Mouse (Mus musculus) G1E (cell line): ENCODE data around the gene Fam193b. TPM values are rescaled to one million over a fixed set of nuclear protein-coding genes. Genes with fewer than 3 reads are reported as not detected.

Experiments
- ATAC-seq: 2 replicates; pipeline ENCODE4 v1.8.0; 2016; ENCODE audit warnings: mild to moderate bottlenecking; ENCODE audit not compliant: insufficient number of reproducible peaks, poor library complexity, low FRiP score, severe bottlenecking; ENCODE audit errors: extremely low read depth
- DNase-seq: peaks from one replicate; pipeline ENCODE4 v3.0.0; 2012; ENCODE audit warnings: low spot score
- H3K27me3 ChIP-seq: 2 replicates; pipeline ENCODE4 v1.6.1; 2012; ENCODE audit warnings: mild to moderate bottlenecking, low read length, inconsistent platforms; ENCODE audit not compliant: insufficient read depth
- H3K36me3 ChIP-seq: replicated peaks from 2 replicates; pipeline ENCODE3; 2012; ENCODE audit warnings: mild to moderate bottlenecking, inconsistent platforms
- H3K4me1 ChIP-seq: 2 replicates; pipeline ENCODE4 v1.6.1; 2012; ENCODE audit warnings: low read depth, low read length, inconsistent platforms, mixed read lengths; ENCODE audit not compliant: insufficient read depth
- H3K4me3 ChIP-seq: 2 replicates; pipeline ENCODE4 v1.5.1; 2012; ENCODE audit warnings: low read depth, mild to moderate bottlenecking, inconsistent platforms, low read length, moderate library complexity, mixed read lengths
- H3K9me3 ChIP-seq: replicated peaks from 2 replicates; pipeline ENCODE4 v1.6.1; 2012; ENCODE audit warnings: inconsistent platforms
- CTCF ChIP-seq: IDR thresholded peaks from 2 replicates; pipeline ENCODE4 v1.5.1; 2012; ENCODE audit warnings: low read depth, low read length, inconsistent platforms, mixed read lengths
- GATA1 ChIP-seq: IDR thresholded peaks from 2 replicates; pipeline ENCODE4 v1.6.1; 2012; ENCODE audit warnings: borderline replicate concordance, low read length, inconsistent platforms, mixed read lengths
- GATA2 ChIP-seq: IDR thresholded peaks from 2 replicates; pipeline ENCODE4 v1.6.1; 2012; ENCODE audit warnings: low read depth, low read length, inconsistent platforms, borderline replicate concordance
- POLR2AphosphoS5 ChIP-seq: IDR thresholded peaks from 2 replicates; pipeline ENCODE4 v1.6.1; 2012; ENCODE audit warnings: low read depth, low read length, inconsistent platforms; ENCODE audit not compliant: insufficient replicate concordance
- TAL1 ChIP-seq: conservative IDR thresholded peaks from 2 replicates; pipeline ENCODE4 v1.6.1; 2012; ENCODE audit warnings: low read depth, low read length, inconsistent platforms, mixed read lengths
- polyA plus RNA-seq: library from polyadenylated mRNA; stranded (reverse); fragments of >175 nt; gene quantifications from 2 replicates; pipeline ENCODE4 v1.2.3, GENCODE M21; 2012
- total RNA-seq, 2 experiments: library from RNA; stranded (forward) in 1 of 2; stranded (reverse) in 1 of 2; fragments of 200-1000 nt in 1 of 2; fragments of >200 nt in 1 of 2; fragmentation: Nextera tagmentation in 1 of 2; gene quantifications; 2 replicates each; pipeline ENCODE4 v1.2.3; 2014 to 2017

Fam193b gene
- total and polyA plus RNA-seq, 3 experiments, result 23.3 to 65.4 (median 57.3) TPM

GRCm38 (mm10) chr13:55500575-55500974 lies 70.3 kb downstream of the Fam193b start:
- H3K9me3 ChIP-seq, result no peaks in the 10 kb centered on the region
- ATAC-seq (no peak), DNase-seq (no peak)
- peaks cover 4% of the 10 kb centered on the region; the same call in 1 of the 2 replicates for H3K27me3 ChIP-seq
- peaks cover 2% of the 10 kb centered on the region; the same call in 1 of the 2 replicates for H3K4me1 ChIP-seq
- peaks cover 65% of the 10 kb centered on the region for H3K36me3 ChIP-seq
- TF ChIP-seq POLR2AphosphoS5 (no peak), GATA2 (no peak), GATA1 (no peak), CTCF (no peak), TAL1 (no peak)
- H3K4me3 ChIP-seq, result no peak overlapping the region

- peaks cover 49% of the 10 kb centered on the region for H3K36me3 ChIP-seq
- H3K9me3 ChIP-seq, result no peaks in the 10 kb centered on the region
- no peak for ATAC-seq
Observed at GRCm38 (mm10) chr13:55498906-55499305, 72.0 kb downstream of the Fam193b start.

GRCm38 (mm10) chr13:55496661-55497060 lies 74.3 kb downstream of the Fam193b start:
- no peak for ATAC-seq
- Histone ChIP-seq H3K9me3 (no peaks in the 10 kb centered on the region), H3K27me3 (peaks cover 36% of the 10 kb centered on the region), H3K4me3 (no peak overlapping the region), H3K4me1 (peaks cover 2% of the 10 kb centered on the region; the same call in 1 of the 2 replicates), H3K36me3 (peaks cover 29% of the 10 kb centered on the region)
- TF ChIP-seq TAL1 (no peak), GATA1 (no peak), GATA2 (no peak), POLR2AphosphoS5 (no peak), CTCF (no peak)
- no peak for DNase-seq

More at GRCm38 (mm10) chr13:55498906-55499305, 72.0 kb downstream of the Fam193b start:
- DNase-seq, result no peak
- Histone ChIP-seq H3K4me1 (peaks cover 2% of the 10 kb centered on the region; the same call in 1 of the 2 replicates), H3K4me3 (no peak overlapping the region), H3K27me3 (peaks cover 16% of the 10 kb centered on the region)
- TF ChIP-seq CTCF (no peak), GATA1 (no peak), TAL1 (no peak), GATA2 (no peak), POLR2AphosphoS5 (no peak)

GRCm38 (mm10) chr13:55495702-55496101 lies 75.2 kb downstream of the Fam193b start:
- peaks cover 24% of the 10 kb centered on the region for H3K36me3 ChIP-seq
- no peaks in the 10 kb centered on the region for H3K9me3 ChIP-seq
- H3K4me1 ChIP-seq, result peaks cover 2% of the 10 kb centered on the region; the same call in 1 of the 2 replicates
- ATAC-seq (no peak), DNase-seq (no peak)
- no peak overlapping the region for H3K4me3 ChIP-seq
- H3K27me3 ChIP-seq, result peaks cover 43% of the 10 kb centered on the region
- TF ChIP-seq TAL1 (no peak), GATA2 (no peak), POLR2AphosphoS5 (no peak), CTCF (no peak), GATA1 (no peak)

DNA sequence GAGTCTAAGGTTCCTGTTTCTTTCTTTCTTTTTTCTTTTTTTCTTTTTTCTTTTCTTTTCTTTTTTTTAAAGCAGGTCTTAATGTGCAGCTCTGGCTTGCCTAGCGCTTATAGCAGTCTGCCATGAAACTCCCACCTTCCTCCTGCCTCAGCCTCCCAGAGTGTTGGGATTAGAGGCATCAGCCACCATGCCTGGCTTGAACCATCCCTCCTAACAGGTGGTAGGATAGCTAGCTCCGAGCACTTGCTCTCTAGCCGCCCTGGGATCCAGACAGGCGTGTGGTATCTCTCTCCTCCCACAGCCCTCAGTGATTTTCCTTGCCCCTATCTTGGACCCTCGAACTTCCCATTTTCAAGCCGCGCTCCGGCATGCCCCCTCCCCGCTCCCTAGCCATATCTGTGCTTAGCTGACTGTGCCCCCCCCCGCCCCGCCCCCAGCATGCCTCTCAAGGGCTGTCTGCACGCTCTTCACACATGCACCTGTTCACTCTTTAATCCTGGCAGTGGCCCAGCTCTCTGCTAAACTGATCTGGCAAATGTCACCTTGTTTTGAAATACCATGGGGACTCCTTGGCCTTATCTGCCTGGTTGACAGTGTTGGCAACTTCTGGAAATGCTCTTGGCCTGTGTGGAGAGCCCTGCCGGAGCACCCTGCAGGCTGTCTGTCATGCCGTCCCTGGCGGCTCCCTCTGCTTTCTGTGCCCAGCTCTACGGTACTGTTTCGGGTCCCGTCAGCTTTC lies 75.9 kb downstream of the Fam193b start:
- Histone ChIP-seq H3K9me3 (no peaks in the 10 kb centered on the region), H3K27me3 (peaks cover 43% of the 10 kb centered on the region), H3K36me3 (peaks cover 19% of the 10 kb centered on the region), H3K4me1 (peaks cover 2% of the 10 kb centered on the region; the same call in 1 of the 2 replicates), H3K4me3 (no peak overlapping the region)
- no peak for DNase-seq
- no peak for ATAC-seq
- no peak for TF ChIP-seq GATA2
- no peak for TF ChIP-seq POLR2AphosphoS5
- TF ChIP-seq TAL1, result no peak
- no peak for TF ChIP-seq GATA1
- TF ChIP-seq CTCF, result no peak

DNA sequence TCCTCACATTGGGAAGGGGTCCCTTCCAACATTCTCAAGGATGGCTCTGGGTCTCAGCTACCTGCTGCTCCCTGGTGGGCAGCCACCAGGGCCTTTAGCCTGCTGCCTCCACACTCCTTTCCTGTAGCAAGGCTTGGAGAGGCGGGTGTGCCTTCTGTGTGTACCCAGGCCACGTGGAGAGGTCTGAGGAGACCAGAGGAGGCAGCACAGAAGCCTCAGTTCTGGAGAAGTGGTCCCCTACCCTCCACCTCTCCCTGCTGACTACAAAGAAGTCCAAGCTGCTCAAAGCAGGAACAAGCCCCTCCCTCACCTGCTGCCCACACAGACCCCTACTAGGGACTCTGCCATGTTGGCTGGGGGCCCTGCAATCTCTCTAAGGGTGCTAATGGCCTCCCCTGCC lies 76.7 kb downstream of the Fam193b start:
- ATAC-seq (no peak), DNase-seq (no peak)
- H3K9me3 ChIP-seq, result no peaks in the 10 kb centered on the region
- no peak overlapping the region for H3K4me3 ChIP-seq
- TF ChIP-seq POLR2AphosphoS5 (no peak), GATA1 (no peak), TAL1 (no peak), GATA2 (no peak), CTCF (no peak)
- H3K27me3 ChIP-seq, result peaks cover 48% of the 10 kb centered on the region
- H3K36me3 ChIP-seq, result peaks cover 14% of the 10 kb centered on the region
- peaks cover 2% of the 10 kb centered on the region; the same call in 1 of the 2 replicates for H3K4me1 ChIP-seq

Other genes starting within 250 kb of the Fam193b start
Only the 20 nearest of the 21 such genes appear.
- 0.87 and 33.8 TPM in 2 replicates for gene Mxd3, start 241.3 kb downstream of the Fam193b start, total RNA-seq (2014; fragmentation: Nextera tagmentation)
- 8.3 and 10.8 TPM in 2 replicates for gene Mxd3, start 241.3 kb downstream of the Fam193b start, total RNA-seq (2017)
- 3.8 and 4.7 TPM in 2 replicates for gene Mxd3, start 241.3 kb downstream of the Fam193b start, polyA plus RNA-seq
- 68.4 and 77.7 TPM in 2 replicates for gene Lman2, start 208.3 kb downstream of the Fam193b start, total RNA-seq (2014; fragmentation: Nextera tagmentation)
- 76.9 and 91.1 TPM in 2 replicates for gene Lman2, start 208.3 kb downstream of the Fam193b start, total RNA-seq (2017)
- 41.1 and 124 TPM in 2 replicates for gene Lman2, start 208.3 kb downstream of the Fam193b start, polyA plus RNA-seq
- 2.2 and 6.4 TPM in 2 replicates for gene Rgs14, start 201.4 kb downstream of the Fam193b start, total RNA-seq (2014; fragmentation: Nextera tagmentation)
- 10.0 and 10.1 TPM in 2 replicates for gene Rgs14, start 201.4 kb downstream of the Fam193b start, total RNA-seq (2017)
- 6.0 and 6.6 TPM in 2 replicates for gene Rgs14, start 201.4 kb downstream of the Fam193b start, polyA plus RNA-seq
- gene Slc34a1, start 172.9 kb downstream of the Fam193b start, total RNA-seq (2014; fragmentation: Nextera tagmentation), result not detected in 2 replicates
- 0.06 and 0.93 TPM in 2 replicates for gene Slc34a1, start 172.9 kb downstream of the Fam193b start, total RNA-seq (2017)
- gene Slc34a1, start 172.9 kb downstream of the Fam193b start, polyA plus RNA-seq, result not detected in 2 replicates
- not detected in 2 replicates for gene Pfn3, start 155.9 kb downstream of the Fam193b start, total RNA-seq (2014; fragmentation: Nextera tagmentation)
- not detected in 2 replicates for gene Pfn3, start 155.9 kb downstream of the Fam193b start, total RNA-seq (2017)
- gene Pfn3, start 155.9 kb downstream of the Fam193b start, polyA plus RNA-seq, result not detected in 2 replicates
- not detected in 2 replicates for gene F12, start 144.3 kb downstream of the Fam193b start, total RNA-seq (2014; fragmentation: Nextera tagmentation)
- 0.05 TPM in 1 of 2 replicates, not detected in the other for gene F12, start 144.3 kb downstream of the Fam193b start, total RNA-seq (2017)
- gene F12, start 144.3 kb downstream of the Fam193b start, polyA plus RNA-seq, result not detected in 2 replicates
- 23.0 and 27.5 TPM in 2 replicates for gene Grk6, start 126.0 kb downstream of the Fam193b start, total RNA-seq (2014; fragmentation: Nextera tagmentation)
- 48.9 and 53.9 TPM in 2 replicates for gene Grk6, start 126.0 kb downstream of the Fam193b start, total RNA-seq (2017)
- gene Grk6, start 126.0 kb downstream of the Fam193b start, polyA plus RNA-seq, result 42.6 and 46.0 TPM in 2 replicates
- gene Prr7, start 106.9 kb downstream of the Fam193b start, total RNA-seq (2014; fragmentation: Nextera tagmentation), result 0.53 TPM in 1 of 2 replicates, not detected in the other
- gene Prr7, start 106.9 kb downstream of the Fam193b start, total RNA-seq (2017), result 0.44 and 1.6 TPM in 2 replicates
- 1.6 and 2.7 TPM in 2 replicates for gene Prr7, start 106.9 kb downstream of the Fam193b start, polyA plus RNA-seq
- gene Dbn1, start 83.0 kb downstream of the Fam193b start, total RNA-seq (2014; fragmentation: Nextera tagmentation), result not detected in 2 replicates
- gene Dbn1, start 83.0 kb downstream of the Fam193b start, total RNA-seq (2017), result 0.23 and 0.33 TPM in 2 replicates
- gene Dbn1, start 83.0 kb downstream of the Fam193b start, polyA plus RNA-seq, result 0.25 and 0.30 TPM in 2 replicates
- 19.9 and 20.0 TPM in 2 replicates for gene Pdlim7, start 57.4 kb downstream of the Fam193b start, total RNA-seq (2014; fragmentation: Nextera tagmentation)
- 8.5 and 13.5 TPM in 2 replicates for gene Pdlim7, start 57.4 kb downstream of the Fam193b start, total RNA-seq (2017)
- gene Pdlim7, start 57.4 kb downstream of the Fam193b start, polyA plus RNA-seq, result 52.5 and 61.7 TPM in 2 replicates
- 1.6 and 1.7 TPM in 2 replicates for gene Dok3, start 41.8 kb downstream of the Fam193b start, total RNA-seq (2014; fragmentation: Nextera tagmentation)
- 8.4 and 8.8 TPM in 2 replicates for gene Dok3, start 41.8 kb downstream of the Fam193b start, total RNA-seq (2017)
- gene Dok3, start 41.8 kb downstream of the Fam193b start, polyA plus RNA-seq, result 11.6 and 14.4 TPM in 2 replicates
- 51.5 and 60.8 TPM in 2 replicates for gene Ddx41, start 34.5 kb downstream of the Fam193b start, total RNA-seq (2014; fragmentation: Nextera tagmentation)
- 59.1 and 67.7 TPM in 2 replicates for gene Ddx41, start 34.5 kb downstream of the Fam193b start, total RNA-seq (2017)
- 101 and 104 TPM in 2 replicates for gene Ddx41, start 34.5 kb downstream of the Fam193b start, polyA plus RNA-seq
- 46.5 and 56.7 TPM in 2 replicates for gene Tmed9, start 2.6 kb upstream of the Fam193b start, total RNA-seq (2014; fragmentation: Nextera tagmentation)
- 100 and 102 TPM in 2 replicates for gene Tmed9, start 2.6 kb upstream of the Fam193b start, total RNA-seq (2017)
- 149 and 172 TPM in 2 replicates for gene Tmed9, start 2.6 kb upstream of the Fam193b start, polyA plus RNA-seq
- 7.4 and 10.6 TPM in 2 replicates for gene B4galt7, start 28.8 kb upstream of the Fam193b start, total RNA-seq (2014; fragmentation: Nextera tagmentation)
- gene B4galt7, start 28.8 kb upstream of the Fam193b start, total RNA-seq (2017), result 16.7 and 17.6 TPM in 2 replicates
- 15.2 and 15.4 TPM in 2 replicates for gene B4galt7, start 28.8 kb upstream of the Fam193b start, polyA plus RNA-seq
- gene Caml, start 51.9 kb upstream of the Fam193b start, total RNA-seq (2014; fragmentation: Nextera tagmentation), result 27.2 and 27.4 TPM in 2 replicates
- gene Caml, start 51.9 kb upstream of the Fam193b start, total RNA-seq (2017), result 33.8 and 37.2 TPM in 2 replicates
- 24.5 and 25.2 TPM in 2 replicates for gene Caml, start 51.9 kb upstream of the Fam193b start, polyA plus RNA-seq
- 86.6 and 93.9 TPM in 2 replicates for gene Ddx46, start 63.9 kb upstream of the Fam193b start, total RNA-seq (2014; fragmentation: Nextera tagmentation)
- gene Ddx46, start 63.9 kb upstream of the Fam193b start, total RNA-seq (2017), result 92.4 and 129 TPM in 2 replicates
- 29.9 and 38.6 TPM in 2 replicates for gene Ddx46, start 63.9 kb upstream of the Fam193b start, polyA plus RNA-seq
- 84.0 and 88.9 TPM in 2 replicates for gene B230219D22Rik, start 122.0 kb upstream of the Fam193b start, total RNA-seq (2014; fragmentation: Nextera tagmentation)
- gene B230219D22Rik, start 122.0 kb upstream of the Fam193b start, total RNA-seq (2017), result 58.4 and 64.2 TPM in 2 replicates
- gene B230219D22Rik, start 122.0 kb upstream of the Fam193b start, polyA plus RNA-seq, result 20.3 and 28.2 TPM in 2 replicates
- 14.0 and 15.0 TPM in 2 replicates for gene Txndc15, start 143.5 kb upstream of the Fam193b start, total RNA-seq (2014; fragmentation: Nextera tagmentation)
- gene Txndc15, start 143.5 kb upstream of the Fam193b start, total RNA-seq (2017), result 36.8 and 43.6 TPM in 2 replicates
- gene Txndc15, start 143.5 kb upstream of the Fam193b start, polyA plus RNA-seq, result 11.6 and 14.0 TPM in 2 replicates
- gene Pcbd2, start 156.2 kb upstream of the Fam193b start, total RNA-seq (2014; fragmentation: Nextera tagmentation), result 13.1 and 19.2 TPM in 2 replicates
- 30.3 and 30.9 TPM in 2 replicates for gene Pcbd2, start 156.2 kb upstream of the Fam193b start, total RNA-seq (2017)
- gene Pcbd2, start 156.2 kb upstream of the Fam193b start, polyA plus RNA-seq, result 43.4 and 59.1 TPM in 2 replicates
- gene Catsper3, start 213.4 kb upstream of the Fam193b start, total RNA-seq (2014; fragmentation: Nextera tagmentation), result not detected in 2 replicates
- gene Catsper3, start 213.4 kb upstream of the Fam193b start, total RNA-seq (2017), result not detected in 2 replicates
- gene Catsper3, start 213.4 kb upstream of the Fam193b start, polyA plus RNA-seq, result not detected in 2 replicates